Mouse (Mus musculus) layer of hippocampus, adult 18-20 months (tissue): ENCODE measurements around the gene Mpp5. TPM values are rescaled to one million over a fixed set of nuclear protein-coding genes. Genes with fewer than 3 reads are reported as not detected.
A peak's percentile ranks its signal among the peaks of the same experiment; 100 is the strongest.

Experiments used
- DNase-seq, 2 experiments: peaks; one replicate each; pipeline ENCODE4 v3.0.0; 2022; ENCODE audit warnings: low spot score in 2 of 2
- long read RNA-seq: library from polyadenylated mRNA; stranded (forward); transcript quantifications from one replicate; pipeline ENCODE4 v2.0.0, GENCODE M21; 2021
- total RNA-seq, 2 experiments: library from RNA; stranded (reverse); gene quantifications; 2 replicates each; pipeline ENCODE4 v1.2.3; 2021

Mpp5 gene
- total RNA-seq, result 10 to 100 TPM; 33.6 to 35.6 TPM
- long read RNA-seq, full-length matches to known transcripts, result 8 of 32 reads
- long read RNA-seq, partial matches to known transcripts, result 3 of 32 reads
- long read RNA-seq, other reads (novel, unspliced or antisense), result 21 of 32 reads

DNA sequence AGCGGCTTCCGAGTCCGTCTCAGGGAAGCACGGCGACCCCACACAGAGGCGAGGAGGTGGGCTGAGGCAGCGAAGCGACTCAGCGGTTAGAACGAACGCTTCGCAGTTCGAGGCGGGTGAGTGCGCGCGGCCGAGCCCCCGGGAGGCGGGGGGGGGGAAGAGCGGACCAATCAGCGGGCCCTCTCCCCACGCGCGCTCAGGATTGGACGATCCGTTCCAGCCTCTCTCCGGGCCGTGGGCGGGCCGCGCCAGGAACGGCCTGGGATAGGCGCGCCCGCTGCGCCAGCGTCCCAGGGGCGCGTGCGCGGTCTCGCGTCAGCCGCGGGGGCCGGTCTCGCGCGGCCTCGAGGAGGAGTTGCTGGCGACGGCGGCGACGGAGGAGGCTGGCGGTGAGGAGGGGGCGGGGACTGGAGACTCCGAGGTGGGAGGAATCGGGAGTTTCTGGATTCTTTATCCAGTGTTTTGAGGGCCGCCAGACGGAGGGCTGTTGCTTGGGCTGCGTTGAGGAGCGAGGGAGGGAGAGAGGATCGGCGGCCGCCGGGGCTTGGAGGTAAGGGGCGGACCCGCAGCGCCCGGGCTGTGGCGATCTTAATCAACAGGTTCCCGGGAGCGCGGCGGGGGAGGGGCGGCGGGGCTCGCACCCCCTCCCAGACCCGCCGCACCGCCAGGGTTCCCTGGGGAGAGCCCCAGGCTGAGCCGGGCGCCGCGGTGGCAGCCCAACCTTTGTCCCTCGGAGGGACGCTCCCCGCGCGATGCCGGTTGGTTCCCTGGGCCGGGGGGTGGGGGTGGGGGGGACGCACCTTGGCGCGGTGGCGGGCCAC, at the start of gene Mpp5:
TSS of gene Mpp5 (plus strand) at position 351 of the 821 bp plus-strand sequence.
- DNase-seq, result peak; percentile 98

DNA sequence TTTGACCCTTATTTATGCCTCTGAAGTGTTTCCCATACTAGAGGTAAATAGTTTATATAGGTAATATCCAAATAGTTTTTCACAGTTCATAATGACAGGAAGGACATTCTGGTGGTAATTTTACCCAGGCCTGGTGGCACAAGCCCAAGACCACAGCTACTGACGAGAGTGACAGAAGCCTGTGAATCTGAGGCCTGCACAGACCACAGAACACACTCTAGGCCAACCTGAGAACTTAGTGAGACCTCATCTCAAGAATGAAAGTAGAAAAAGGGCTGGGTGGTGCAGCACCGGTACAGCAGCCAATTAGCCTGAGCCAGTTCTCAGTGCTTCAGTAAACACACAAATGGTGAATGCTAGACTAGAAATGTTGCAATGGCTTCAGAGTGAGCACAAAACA, 30.9 kb upstream of the Mpp5 start:
- no peak for DNase-seq

DNA sequence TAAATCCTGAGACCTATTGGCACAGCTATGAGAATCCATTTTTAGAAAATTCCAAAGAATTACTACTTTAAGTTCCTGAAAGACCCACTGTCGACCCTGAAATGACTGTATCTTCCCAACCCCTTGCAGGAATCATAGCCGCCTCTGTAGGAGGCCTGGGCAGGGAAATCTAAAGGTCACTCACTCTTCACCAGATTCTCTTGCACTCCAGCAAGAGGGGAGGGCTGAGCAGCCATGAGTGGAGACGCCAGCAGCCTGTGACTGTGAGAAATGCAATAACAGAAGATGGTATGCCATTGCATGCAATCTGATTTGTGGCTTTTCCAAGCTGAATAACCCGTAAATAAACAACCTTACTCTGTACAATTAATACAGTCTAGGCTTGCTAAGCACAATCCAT, 21.0 kb upstream of the Mpp5 start:
- no peak for DNase-seq

DNA sequence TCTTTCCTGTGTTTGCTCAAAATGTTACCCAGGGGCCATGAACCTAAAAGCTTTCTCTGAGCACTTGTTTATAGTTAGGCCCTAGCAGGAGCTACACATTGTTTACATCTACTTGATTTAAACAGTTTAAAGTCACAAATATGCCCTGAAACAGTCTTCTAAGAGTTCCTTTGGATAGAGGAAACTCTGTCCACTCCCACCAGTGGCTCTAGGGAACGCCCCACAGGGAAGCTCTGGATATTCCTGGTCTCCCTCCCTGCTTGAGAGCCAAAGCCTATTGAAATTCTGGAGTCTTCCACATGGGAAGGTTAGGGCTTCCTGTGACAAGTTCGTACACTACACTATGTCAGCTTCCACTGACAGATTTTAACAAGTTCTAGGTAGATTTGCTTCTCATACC, 9.1 kb upstream of the Mpp5 start:
- DNase-seq, result no peak

DNA sequence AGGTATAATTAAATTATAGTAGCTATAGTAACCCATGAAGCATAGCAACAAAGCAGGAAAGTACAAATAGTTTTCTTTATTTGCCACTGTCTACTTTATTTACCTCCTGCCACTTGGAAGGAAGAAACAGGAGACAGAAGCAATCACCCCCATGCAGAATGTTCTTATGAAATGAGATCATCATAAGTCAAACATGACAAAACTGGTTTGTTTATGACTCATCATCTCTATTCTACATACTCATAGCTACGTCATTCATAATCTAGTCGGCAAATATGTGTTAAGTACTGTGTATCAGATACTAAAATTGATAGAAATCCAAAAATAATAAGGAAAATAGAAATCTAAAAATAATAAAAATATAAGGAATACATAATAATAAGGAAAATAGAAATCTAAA, 8.4 kb upstream of the Mpp5 start:
- DNase-seq, result no peak

DNA sequence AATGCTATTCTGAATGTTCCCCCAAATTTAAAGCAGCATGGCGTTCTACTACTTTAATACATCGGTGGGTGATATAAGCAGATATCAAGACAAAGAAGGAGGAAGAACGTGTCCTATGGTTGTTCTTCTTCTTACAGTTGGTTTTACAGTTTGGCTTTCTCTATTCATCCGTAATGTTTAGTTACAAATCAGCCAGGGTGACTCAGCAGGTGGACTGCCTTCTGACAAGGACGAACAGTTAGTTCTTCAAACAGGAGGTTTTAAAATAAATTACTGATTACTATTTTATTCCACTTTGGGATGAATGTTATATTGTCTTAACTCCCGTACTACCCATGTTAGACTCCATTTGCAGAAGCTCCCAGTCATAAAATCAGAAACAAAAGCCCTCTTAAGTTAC, 2.5 kb upstream of the Mpp5 start:
- DNase-seq, result no peak

DNA sequence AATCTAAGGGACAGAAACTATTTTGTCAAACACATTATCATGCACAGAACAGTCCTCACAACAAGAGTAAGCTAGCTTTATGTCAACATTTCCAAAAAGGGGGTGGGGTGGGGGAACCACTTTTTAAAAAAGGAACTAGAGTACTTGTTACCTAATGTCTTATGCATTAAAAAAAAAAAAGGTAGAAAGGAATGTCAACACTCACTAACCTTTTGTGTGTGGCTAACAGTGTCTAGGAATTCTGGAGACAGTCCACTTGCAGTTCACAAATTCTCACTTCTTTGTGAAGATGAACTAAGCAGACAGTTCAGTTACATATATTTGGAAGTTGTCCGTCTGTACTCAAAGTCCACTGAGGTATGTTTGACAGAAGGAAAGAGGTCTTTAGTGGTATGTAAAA, 1.3 kb upstream of the Mpp5 start:
- no peak for DNase-seq

DNA sequence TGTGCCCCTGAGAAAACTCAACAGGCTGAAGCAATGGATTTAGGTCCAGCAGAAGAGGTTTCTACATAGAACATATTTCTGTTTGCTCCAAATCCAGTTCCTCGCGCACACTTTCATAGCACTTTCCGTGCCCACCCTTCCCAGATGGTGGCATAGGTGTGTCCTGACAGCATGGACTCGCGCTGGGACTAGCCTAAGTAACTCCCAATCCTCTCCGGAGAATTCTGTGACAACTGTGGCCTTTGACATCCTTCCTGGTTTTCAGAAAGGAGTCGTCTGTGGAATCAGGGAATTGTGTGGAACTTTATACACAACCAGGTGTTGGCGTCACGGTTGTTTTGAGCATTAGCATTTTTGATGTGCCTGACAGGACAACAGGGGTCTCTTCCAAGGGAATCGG, 594 bp upstream of the Mpp5 start:
- DNase-seq, result no peak

DNA sequence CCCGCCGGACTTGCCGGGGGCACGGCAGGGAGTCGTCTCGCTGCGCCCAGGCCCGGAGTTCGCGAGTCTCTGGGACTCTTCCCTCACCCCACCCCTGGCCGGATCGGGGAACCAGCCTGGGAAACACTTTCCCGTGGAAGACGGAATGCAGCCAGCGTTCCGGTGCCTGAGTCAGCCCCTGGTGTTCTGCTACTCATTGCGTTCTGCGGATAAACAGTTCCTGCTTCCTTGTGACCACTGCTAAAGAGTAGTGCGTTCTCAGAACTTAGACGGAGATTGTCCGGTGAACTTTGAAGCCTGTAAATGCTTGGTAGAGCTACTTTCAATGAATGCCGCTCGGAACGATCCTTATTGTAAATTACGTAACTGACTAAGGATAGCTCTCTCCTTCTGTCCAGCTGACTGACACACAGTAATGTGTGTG, 683 bp downstream of the Mpp5 start:
- peak; percentile 28 to 69 for DNase-seq

DNA sequence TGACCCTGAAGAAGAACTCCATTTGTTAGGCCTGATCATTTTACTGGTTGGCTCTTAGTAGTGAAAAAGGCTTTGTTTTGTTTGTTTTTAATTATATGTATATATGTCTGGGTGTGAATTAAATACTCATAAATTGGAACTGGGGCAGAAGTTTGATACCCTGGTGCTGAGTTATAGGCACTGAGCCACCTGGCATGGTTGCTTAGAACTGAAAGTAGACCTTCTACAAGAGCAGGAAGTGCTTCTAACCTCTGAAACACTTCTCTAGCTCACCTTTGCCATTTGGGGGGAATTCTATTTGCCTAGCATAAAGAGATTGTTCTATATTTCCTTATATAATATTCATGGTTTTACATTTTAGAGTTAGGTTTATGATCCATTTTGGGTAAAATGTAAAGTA, 13.3 kb downstream of the Mpp5 start:
- DNase-seq, result no peak

DNA sequence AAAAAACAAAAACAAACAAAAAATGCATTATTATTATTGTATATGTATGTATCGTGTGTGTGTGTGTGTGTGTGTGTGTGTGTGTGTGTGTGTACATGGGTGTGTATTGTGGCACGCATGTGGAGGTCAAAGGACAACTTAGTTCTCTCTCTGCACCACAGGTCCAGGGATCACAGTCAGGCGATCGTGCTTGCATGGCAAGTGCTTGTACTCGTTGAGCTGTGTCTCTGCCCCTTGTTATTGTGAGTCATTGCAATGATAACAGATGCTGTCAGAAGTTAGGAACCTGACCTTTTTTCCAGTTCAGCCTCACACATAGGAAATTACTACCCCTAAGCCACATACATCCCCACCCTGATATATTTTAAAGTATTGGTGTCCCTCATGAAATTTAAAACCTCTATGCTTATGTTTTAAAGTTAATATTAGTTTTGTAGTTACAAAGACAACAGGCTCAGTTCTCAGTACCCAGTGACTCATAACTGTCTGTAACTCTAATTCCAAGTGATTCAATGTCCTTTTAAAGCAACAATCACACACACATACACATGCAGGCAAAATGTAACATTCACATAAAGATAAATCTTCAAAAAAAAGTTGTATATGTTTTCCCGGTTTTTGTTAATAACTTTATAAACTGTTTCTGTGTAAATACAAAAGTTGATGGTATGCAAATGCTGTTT, 20.5 kb downstream of the Mpp5 start:
- no peak for DNase-seq

DNA sequence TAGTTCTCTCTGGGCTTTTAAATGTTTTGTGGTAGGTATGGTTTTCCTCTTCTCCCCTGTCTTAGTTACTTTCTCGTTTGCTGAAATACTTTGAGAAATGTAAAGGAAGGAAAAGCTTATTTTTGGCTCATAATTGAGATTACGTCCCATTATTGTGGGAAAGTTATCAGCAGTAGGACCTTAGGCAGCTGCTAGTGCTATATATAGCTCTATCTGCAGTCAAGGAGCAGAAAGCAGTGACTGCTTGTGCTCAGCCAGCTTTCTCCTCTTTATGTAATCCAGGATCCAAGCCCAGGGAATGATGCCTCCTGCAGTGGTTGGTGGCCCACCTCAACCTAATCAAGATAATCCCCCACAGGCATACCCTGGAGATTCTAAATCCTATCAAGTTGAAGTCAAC, 24.5 kb downstream of the Mpp5 start:
- DNase-seq, result no peak

DNA sequence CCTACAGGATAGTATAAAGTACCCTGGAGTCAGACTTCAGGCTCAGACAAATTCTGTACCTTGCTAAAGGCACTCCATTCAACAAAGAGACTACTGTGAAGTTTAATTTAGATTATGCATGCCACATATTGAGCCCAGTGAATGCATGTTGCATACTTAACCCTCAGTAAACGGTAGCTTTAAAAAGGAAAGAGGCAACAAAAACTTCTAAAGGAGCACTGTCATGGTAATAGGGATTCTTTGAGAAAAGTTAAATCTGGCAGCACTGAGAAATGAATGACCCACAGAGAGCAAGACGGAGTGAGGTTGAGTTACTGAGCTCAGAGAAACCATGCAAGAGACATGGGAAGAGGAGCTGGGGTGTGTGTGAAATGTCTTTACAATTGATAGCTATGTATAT, 29.2 kb downstream of the Mpp5 start:
- no peak for DNase-seq

DNA sequence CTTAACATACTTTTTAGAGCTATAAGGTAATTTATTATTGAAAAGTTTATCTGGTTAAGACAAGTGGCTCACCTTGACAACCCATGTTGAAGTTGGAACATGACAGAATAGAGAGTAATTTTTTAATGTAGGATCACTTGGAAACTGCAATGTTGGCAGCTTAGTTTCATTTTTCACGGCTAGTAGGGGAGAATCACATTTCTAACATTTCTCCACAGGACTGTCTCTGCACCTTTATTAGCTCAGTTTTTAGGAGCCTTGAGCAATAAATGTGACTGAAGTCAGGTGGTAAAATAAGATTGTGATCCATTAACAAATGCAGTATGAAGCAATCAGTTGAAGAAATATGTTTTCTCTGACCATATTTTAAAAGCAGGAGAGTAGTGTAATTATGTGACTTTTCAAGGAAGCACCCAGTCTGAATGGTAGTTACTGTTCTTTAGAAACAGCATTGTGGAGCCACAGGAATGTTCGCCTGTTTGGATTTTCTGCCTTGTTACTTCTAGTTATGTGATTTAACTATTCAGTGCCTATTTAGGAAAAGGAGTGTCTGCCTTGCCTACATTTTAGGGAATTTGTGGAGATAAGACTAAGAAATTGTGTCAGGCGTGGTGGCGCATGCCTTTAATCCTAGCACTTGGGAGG, 29.8 kb downstream of the Mpp5 start:
- no peak for DNase-seq

DNA sequence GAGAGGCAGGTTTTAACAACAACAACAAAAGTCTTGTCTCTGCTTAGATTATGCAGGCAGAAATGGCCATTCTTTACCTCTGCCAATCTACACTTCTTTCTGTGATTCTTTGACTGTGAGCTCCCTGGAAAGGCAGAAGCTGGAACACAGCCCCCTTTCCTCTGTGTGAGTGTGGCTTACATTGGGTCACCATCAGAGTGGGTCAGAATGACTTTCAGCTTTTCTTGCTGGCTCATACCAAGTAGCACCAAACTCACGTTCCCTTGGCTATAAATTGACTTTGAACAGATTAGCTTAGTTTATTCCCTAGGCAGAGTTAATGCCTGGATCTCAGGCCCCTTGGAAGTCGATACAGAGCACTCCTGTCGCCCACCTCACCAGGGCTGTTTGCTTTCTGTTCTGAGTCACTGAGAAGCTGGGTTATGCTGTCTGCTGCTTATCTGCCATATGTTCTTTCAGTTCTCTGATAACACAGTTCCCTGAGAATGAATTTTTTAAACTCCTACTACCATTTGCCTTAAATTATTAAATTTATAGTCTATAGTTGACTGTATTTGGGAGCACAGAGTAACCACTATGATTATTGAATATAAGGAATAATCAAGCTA, 39.7 kb downstream of the Mpp5 start:
- peak; percentile 35 to 59 for DNase-seq

DNA sequence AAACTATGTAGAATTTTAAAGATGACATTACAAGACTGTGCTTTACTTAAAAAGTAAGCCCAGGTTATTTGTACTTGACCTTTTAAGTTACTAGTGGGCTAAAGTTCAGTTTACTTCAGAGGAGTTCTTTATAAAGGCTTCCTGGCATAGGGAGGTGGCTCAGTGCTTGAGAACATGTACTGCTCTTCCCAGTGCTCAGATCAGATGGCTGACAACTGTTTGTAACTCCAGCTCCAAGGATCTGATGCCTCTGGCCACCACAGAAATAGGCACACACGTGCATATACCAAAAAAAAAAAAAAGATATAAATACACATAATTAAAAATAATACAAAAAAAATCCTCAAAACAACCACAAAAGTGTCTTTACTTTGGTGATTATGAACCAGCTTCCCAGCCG, 42.1 kb downstream of the Mpp5 start:
- DNase-seq, result no peak

DNA sequence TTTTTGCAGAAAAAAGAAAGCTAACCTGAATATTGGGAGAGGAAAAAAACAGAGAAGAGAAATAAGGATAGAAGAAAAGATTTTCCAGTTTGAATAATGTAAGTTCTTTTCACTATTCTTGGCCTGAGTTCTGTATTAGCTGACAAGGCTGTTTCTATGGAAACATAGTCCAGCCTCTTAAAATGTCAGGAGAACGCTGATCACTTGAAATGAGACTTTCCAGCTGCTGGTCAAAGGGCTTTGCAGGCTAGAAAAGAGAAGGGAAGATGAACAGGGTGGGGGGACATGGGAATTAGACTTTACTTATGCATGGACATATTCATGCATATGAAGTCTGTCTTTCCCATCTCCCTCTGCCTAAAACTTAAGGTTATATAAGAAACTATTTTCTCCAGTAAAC, 45.5 kb downstream of the Mpp5 start:
- peak; percentile 16 to 42 for DNase-seq

DNA sequence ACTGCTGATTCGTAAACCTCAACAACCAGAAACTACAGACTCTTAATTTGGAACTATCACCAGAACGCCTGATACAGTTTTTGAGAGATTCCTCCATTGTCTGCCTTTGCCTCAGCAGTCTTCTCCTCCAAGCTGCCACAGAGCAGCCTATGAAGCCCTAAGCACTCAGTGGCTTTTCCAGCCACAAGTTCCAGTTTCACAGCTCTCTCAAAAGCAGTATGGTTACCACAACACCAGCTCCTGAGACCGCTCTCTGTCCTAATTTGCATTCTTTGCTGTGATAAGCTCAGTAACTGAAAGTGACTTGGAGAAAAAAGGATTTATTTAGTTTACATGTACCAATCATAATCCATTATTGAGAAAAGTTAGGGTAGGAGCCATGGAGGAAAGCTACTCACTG, 51.3 kb downstream of the Mpp5 start:
- no peak for DNase-seq

DNA sequence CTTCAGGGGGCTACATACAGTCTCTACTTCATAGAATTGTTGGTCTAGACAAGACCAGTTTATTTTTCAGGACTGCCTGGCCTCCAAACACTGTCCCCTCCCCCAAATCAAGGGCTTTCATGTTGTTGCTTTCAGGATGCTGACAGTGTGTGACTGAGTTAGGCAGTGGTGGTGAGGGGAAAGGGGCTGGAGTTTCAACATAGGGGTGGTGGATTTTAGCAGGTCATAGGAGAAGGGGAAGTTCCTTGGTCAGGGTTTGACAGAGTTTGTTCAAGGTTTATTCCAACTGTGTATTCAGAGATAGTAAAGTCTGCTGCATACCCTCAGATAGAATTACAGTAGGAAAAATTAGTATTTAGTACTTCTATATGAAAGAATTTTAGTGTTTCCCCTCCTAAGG, 53.1 kb downstream of the Mpp5 start:
- DNase-seq, result no peak

DNA sequence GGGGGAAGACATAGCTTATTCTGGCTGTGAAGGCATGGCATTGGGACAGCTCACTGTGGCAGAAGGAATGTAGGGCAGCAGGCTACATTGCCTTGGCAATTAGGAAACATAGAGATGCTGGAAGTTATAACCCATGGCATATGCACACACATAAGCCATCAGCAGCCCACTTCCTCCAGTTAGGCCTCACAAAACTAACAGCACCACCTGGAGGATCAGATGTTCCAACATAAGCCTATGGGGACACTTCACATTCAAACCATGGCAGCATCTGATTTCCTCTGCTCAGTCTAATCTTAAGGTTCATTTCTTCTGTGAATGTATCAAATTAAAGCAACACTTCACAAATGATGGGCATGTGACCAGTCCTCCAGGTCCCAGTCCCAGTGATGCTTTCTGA, 65.7 kb downstream of the Mpp5 start:
- no peak for DNase-seq

DNA sequence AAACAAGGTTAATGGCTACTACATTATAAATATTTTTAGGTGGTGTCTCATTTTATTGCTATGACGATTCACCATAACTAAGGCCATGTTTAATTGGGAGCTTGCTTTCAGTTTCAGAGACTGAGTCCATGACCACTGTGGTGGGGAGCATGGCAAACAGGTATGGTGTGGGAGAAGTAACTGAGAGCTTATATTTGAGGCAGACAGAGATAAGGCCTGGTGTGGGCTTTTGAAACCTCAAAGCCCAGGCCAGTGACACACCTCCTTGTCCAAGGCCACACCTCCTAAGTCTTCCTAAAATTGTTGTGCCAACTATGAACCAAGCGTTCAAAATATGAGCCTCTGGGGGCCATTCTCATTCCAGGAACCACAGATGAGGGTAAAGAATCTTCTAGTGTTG, 85.8 kb downstream of the Mpp5 start:
- DNase-seq, result no peak

DNA sequence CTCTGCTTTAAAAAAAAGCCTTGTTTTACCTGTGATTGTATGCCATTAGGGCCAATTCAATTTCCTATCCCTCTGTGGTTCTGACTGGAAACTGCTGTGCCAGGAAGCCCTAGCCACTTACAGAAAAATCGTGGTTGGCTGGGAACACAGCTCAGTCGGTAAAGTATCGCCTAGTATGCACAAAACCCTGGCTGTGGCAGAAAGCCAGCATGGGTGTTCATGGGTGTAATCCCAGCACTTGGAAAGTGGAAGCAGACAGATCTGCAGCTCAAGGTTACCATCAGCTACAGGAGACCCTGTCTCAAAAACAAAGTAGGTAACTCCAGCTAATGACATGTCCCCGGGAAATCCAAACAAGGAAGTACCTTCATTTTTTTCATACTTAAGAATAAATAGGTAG, 91.2 kb downstream of the Mpp5 start:
- DNase-seq, result no peak
